Mouse (Mus musculus) right cerebral cortex, postnatal 4 days (tissue): ENCODE measurements around the gene Zfp94.

Source experiments
- DNase-seq: peaks from one replicate; pipeline ENCODE4 v3.0.0-alpha.2; 2022

The Zfp94 gene

DNA sequence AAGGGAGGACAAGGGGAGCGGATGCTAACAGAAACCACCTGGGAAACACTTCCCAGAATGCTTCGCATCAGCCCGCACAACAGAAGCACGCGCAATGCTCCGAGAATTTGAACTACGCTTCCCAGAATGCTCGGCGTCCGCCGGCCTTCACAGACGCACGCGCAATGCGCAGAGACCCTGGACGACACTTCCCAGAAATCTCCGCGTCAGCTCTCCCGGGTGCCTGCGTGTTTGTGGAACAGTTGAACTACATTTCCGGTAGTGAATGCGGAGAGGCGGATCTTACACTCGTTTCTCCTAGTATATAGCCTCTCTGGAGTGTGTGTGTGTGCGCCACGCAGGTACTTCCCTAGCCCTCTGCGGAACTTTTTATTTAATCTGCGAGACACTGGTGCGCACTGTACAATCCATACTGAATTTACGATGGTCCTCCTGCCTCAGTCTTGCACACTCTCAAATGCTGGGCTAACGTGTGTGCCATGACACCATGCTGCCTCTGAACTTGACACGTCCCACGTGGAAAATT, at the start of gene Zfp94:
TSS of gene Zfp94 (minus strand) at position 100 of the 526 bp plus-strand sequence.
- peak; percentile 92 for DNase-seq

DNA sequence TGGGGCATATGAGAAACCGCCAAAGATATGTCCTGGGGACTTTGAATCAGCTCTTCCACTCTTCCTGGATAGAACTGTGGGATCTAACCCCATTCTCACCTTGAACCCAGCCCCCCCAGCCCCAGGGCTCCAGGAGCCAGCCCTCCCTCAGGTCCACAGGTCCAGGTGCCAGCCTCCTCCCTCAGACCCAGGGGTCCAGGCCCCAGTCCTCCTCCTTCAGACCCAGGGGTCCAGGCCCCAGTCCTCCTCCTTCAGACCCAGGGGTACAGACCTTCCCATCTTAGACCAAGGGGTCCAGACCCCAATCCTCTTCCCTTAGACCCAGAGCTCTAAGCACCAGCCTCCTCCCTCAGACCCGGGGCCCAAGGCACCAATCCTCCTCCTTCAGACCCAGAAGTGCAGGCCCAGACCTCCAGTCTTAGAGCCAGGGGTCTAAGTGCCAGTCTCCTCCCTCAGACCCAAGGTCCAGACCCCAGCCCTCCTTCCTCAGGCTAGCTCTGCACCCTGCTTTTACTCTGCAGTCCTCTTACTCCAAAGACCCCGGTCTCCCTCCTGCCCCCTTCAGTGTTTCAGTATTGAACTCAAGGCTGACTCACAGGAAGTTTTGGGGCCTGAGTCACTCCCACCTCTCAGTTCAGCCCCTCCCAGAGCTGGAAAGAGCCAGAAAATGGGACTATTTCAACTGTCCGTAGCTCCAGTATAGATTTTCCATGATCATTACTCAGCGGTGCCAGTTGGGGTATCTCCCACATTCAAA, 49.0 kb upstream of the Zfp94 start:
- no peak for DNase-seq

DNA sequence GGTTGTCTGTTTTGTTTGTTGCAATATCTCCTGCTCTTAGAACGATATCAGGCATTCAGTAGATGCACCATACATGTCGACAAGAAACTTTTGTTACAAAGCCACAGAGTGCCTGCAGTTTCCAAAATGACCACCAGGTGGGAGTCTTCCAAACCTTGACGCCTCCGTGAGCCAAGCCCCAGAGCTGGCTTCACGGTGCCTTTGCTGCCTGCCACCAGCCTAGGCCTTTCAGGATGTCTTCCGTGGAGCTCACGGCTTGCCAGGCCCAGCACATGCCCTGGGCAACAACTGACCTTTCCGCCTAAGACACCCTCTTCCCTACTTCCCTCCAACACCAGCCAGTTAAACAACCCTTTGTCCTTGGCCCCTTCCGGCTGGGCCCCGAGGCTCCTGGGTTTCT, 48.4 kb upstream of the Zfp94 start:
- DNase-seq, result peak; percentile 93

DNA sequence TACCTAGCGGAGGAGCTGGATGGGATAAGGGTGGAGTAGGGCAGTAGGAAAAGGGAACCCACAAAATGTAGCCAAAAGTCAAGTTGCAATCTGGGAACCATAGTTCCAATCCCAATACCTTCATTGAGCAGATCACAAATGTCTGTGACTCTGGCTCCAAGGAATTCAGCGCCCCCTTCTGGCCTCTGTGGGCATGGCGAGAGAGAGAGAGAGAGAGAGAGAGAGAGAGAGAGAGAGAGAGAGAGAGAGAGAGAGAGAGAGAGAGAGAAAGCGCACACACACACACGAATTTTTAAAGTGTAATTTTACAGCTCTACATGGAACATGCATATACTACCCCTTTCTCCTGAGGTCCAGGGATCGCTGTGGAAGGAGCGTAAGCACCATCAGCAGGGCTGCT, 46.8 kb upstream of the Zfp94 start:
- DNase-seq, result peak; percentile 66

DNA sequence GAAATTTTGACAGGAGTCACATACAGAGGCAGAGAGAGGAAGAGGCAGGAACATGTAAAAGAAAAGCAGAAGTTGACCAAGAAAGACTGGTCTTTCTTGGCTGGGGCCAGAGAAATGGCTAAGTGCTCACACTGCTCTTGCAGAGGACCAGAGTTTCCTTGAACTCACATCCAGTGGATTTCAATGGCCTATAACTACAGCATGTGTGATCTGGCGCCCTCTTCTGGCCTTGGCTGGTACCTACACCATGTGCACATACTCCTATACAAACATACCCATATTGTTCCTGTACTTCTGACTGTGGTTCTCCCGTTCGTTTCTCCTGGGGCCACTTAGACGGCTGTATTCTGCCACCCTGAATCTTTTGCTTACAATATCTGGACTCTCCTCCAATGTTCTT, 44.5 kb upstream of the Zfp94 start:
- no peak for DNase-seq

DNA sequence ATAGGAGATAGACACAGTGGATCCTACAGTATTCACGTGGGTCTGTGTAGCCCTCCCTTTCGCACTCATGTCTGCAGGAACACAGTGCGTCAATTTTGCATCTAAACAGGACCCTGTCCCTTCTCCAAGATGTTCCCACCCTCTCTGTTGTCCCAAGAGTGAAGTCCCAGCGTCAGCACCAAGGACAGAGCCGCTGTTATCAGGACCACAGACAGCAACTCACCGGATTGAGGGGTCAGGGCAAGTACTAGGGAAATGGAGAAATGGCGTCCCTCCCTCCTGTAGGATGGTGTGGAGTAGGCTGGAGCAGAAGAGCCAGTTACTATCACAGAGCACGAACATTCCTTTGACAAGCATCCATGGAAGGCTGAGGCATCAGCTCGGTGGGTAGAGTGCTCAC, 42.8 kb upstream of the Zfp94 start:
- DNase-seq, result no peak

DNA sequence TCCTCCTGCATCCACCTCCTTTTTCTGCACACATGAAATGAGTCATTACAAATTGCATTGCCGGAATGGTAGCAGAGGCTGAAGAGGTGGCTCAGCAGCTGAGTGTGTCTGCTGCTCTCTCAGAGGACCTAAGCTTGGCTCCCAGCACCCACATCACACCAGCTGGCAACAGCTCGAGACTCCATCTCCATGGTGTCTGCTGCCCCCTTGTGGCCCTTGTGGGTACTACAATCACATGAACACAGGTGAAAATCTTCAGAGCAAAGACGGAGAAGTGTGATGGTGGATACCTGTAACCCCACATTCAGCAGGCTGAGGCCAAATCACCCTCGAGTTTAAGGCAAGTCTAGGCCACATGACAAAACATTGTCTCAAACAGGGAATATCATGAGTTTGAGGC, 41.4 kb upstream of the Zfp94 start:
- DNase-seq, result no peak

DNA sequence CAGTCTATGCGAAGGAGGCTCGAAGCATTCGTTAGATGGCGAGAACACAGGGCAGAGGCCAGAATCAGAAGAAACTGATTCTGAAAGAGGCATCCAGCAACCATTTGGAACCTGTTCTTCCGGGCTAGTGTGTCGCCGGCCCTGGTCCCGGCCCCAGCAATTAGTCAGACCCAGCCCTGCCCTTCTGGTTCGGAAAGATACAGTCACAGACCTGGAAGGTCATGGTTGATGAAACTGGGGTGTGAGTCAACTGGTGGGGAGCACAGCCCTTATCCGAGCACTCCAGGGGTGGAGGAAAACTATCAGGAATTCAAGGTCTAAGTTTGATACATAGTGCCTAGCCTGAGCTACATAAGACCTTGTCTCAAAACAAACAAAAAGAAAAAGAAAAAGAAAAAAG, 39.6 kb upstream of the Zfp94 start:
- DNase-seq, result no peak

DNA sequence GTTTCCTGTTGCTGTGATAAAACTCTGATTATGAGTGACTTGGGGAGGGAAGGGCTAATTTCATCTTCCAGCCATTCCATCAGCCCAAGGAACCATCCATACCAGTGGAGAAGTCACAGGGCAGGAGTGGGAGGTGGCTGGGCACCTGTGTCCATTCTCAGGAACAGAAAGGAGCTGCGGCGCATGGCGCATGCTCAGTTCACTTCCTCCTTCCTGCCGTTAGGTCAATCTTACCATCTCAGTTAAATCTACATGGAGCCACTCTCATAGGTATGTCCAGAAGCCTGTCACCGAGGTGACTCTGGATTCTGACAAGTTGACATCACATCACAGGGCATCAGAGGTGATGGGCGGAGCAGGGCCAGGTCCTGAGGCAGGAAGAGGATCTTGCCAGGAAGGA, 39.2 kb upstream of the Zfp94 start:
- DNase-seq, result no peak

DNA sequence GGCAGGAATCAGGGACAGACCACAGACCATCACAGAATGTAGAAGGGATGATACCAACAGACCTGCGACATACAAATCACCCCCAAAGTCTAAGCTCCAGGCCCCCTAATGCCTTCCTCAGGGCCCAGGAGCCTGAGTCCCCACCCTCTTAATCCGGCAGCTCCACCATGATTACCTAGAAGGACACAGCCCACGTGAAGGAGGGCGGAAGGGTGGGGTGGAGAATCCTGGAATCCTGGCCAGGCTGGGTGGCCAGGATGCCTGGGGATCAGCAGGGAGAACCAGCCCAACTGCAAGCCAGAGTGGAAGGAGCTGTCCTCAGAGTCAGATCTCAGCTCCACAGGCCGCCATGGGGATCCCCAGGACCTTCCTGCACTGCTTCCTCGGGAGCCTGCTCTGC, 32.4 kb upstream of the Zfp94 start, which contains the start of gene Lypd5:
TSS of gene Lypd5 (plus strand) at position 301 of the 400 bp plus-strand sequence.
- no peak for DNase-seq

DNA sequence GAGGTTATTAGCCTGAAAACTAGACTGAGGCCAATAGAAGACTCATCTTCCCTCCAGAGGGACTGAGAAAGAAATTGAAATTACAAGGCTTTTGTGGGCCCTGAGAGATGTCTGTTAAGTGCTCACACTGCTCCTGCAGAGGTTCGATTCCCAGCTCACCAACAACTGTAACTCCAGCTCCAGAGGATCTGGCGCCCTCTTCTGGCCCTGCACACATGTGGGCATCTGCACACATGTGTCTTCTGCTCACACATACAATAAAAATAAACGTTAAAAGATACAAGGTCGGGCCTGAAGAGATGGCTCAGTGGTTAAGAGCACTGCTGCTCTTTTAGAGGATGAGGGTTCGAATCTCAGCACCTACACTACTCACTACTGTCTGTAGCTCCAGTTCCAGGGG, 30.0 kb upstream of the Zfp94 start:
- DNase-seq, result no peak

DNA sequence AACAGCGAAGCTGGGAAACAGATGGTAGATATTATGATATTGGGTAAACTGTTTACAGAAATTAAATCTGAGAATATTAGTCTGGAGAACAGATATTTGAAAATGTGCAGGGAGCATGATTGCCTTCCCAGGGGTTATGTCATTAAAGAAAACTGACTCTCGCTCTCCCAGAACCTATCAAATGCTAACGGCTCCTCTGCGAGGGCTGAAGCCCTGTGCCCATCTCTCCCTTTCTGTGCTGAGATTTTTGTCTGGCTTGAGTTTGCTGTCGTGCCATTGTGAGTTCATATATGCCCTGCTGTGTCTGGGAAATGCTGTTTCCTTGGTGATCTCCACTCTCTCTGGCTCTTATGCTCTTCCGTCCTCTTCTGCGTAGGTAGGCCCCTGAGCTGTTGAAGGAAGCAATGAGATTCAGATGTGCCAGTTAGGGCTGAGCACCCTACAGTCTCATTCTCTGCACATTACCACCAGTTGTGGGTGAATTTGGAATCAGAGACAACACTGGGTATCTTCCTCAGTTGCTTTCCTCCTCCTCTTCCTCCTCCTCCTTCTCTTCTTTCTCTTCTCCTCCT, 27.3 kb upstream of the Zfp94 start:
- DNase-seq, result no peak

DNA sequence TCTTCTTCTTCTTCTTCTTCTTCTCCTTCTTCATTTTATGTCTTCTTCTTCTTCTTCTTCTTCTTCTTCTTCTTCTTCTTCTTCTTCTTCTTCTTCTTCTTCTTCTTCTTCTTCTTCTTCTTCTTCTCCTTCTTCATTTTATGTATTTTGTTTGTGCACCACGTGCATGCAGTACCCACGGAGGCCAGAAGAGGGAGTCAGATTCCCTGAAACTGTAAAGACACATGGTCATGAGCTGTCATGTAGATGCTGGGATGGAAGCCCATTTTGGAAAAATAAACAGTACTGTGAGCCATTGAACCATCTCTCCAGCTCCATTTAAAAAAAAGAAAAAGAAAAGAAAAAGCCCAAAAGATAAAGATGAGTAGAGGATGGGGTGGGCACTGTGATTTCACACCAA, 21.8 kb upstream of the Zfp94 start:
- DNase-seq, result peak; percentile 30

DNA sequence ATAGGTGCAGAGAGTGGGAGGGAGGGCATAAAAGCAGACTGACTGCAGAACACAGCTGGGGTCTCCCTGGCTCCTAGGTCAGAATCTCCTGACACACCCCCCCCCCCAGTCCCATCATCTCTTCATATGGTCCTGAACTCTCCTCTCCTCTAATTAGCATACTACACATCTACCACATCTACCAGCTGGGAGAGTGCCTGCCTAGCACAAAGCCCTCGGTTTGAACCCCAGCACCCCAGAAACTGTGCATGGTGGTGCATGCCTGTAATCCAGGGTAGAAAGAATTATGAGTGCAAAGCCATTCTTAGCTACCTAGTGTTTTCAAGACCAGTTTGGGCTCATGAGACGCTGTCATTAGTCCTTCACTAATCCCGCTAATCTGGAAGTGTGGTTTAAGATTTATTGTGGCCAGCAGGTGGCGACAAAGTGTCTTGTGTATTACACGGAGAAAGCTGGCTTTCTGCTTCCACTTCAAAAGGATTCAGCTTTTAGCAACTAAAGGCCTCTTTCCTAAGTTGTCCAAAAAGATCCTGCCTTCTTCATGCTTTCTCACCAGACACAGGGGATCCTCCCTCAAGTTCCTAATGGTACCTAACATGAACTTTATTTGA, 19.3 kb upstream of the Zfp94 start:
- peak; percentile 92 for DNase-seq

DNA sequence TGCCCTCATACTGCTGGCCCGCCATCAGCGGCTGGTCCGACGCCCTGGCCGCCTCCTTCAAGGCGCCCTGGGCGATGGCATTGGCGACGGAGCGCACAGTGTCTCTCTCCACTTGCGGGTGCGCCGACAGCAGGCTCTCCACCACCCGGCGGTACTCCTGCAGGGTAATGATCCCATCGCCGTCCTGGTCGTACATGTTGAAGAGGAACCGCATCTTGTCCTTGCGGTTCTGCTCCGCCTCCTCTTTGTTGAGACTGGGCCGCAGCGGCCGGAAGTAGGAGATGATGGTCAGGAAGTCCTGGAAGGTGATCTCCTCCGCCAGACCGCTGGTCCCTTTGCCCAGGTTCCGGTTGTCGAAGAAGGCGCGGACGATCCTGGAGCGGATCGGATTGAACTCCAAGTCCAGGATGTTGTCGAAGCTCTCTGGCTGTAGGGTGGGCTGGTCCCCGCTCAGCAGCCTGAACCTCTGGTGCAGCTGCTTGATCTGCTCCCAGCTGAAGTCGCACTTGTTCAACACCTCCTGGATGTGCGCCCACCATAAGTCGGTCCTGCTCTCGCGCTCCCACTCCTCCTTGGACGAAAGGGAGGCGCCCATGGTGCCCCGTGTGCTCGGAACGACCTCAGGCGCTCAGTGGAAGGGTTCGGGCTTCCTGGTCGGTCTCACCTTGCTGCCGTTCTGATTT, 17.0 kb upstream of the Zfp94 start, which contains the start of gene Tescl:
TSS of gene Tescl (minus strand) at position 633 of the 683 bp plus-strand sequence.
- peak; percentile 19 for DNase-seq

DNA sequence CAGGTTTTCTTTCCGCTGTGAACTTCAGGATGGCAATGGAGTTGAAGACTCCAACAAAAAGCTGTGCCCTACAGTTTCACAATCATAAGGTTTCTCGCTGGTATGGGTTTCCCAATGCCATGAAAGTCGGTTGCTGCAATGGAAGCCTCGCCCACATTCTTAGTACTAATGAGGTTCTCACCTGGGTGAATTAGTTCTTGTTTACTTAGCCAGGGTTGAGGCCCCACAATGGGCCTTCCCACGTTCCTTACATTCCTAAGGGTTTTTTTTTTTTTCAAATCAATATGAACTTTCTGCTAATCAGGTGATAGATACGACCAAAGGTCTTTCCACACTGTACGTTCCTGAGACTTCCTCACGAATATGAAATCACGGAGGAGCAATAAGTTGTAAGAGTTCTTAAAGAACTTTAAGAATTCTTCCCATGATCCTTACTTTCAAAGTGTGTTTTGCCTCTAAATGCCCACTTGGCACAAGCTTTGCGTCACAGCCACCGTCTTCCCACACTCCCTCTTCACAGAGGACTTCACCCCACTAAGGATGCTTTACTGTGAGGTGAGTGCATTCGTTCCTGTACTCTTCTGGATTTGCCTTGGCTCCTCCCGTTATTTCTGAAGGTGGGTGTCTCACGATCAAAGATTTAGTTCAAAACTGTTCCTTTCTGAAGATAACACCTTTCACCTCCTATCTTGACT, 11.0 kb upstream of the Zfp94 start:
- DNase-seq, result no peak

DNA sequence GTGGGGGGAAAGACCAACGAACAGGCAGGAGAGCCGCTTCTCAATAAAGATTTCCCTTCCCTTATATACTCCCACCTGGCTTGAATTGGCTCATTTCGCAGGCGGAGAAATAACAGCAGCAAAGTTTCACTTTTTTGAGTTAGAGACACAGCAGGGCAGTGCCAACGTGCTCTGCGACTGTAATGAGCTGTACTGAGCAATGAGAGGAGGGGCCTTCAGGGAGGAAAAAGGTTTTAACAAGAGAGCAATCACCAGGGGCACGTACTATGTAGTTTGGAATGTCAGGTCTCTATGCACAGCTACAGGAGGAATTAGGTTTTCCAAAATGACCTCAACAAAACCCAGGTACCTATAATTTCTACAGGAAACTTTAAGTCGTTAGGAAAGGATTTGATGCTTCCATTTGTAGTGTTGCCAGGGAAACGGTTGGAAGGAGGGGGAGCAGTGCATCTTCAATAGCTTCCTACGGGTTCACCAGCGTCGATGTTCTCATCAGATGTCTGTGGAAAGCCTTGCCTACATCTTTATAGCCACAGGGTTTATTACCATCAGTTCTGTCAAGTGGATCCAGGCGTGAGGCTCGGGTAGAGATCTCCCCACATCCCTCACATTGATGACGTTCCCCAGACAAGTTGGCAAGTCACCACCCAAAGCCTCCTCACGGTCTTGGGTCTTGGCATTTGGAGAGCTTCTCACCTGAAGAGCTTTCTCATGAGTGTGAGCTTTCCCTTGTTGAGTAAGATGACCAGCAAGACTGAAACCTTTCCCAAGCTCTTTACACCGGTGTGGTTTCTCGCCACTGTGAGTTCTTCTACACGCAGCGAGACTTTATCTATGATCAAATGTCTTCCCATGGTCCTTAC, 10.0 kb upstream of the Zfp94 start:
- no peak for DNase-seq

DNA sequence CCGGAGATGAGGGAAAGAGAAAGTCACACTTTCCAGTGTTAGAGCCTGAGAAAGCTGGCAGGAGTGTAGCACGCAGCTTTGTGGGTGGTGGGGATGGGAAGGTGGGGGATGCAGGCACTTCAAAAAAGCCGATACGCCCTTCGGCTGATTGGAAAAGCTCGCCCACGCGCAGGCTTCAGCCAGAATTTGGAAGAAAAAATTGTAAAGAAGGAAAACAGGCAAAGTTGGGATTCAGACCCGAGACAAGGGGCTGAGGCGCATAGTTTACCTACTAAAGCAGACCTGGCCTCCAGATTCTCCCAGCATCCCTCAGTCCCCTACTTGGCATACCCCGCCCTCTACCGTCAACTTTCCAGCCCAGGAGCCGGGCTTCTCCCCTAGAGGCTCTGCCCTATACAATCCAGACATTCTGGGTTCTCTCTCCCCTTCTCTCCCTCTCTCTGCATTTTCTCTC, 9.2 kb upstream of the Zfp94 start:
- peak; percentile 13 for DNase-seq

DNA sequence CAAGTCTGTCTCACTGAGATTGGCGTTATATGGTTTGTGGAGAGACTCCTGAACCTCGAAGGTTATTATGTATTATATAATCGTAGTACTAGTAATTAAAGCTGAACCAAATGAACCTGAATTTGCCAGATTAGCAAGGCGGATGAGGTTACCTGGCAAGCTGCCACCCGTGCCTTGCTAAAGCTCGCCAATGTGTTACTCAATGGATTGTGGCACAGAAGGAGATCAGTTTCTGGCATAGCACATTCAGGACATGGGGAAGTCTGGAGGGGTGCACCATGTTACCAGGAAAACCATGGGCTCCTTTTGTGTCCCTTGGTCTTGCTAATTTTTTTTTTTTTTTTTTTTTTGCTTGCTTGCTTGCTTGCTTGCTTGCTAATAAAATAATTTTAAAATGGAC, 8.7 kb upstream of the Zfp94 start:
- DNase-seq, result peak; percentile 57

DNA sequence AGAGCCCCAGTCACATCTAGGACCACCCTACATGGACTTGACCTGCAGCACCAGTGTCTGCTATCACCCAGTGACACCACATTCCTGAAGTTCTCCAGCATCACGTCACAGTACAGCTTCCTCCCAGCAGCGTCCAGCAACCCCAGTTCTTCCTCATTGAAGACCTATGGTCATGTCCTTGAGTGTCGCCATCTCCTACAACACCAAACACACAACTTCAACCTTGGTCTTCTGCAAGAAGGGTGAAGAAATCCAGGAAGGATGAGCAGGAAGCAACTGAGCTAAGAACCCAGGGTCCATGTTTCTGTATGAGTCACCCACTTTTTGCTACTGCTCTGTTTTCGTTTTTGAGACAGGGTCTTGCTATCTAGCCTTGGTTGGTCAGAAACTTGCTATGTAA, 6.1 kb upstream of the Zfp94 start:
- DNase-seq, result no peak

DNA sequence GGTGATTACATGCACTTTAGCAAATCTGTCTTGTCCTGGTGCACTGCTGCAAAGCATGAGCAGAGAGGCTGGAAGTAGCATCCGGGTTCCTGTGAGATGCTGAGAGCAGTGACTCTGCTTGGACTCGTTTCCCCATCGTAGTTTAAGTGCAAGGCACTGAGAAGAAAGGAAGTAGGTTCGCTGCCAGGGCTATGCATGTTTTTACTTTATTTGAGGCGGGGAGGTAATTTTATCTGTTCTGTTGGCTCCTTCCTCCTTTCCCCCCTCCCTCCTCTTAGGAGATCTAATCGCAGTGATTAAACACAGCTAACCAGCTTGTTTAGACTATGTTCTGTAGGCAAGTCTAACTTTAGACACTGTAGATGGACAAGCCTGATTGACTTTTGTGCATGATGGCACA, 2.5 kb upstream of the Zfp94 start:
- DNase-seq, result no peak
